Mouse (Mus musculus) left cerebral cortex, postnatal 10 days (tissue): Measurements from ENCODE around the gene Myadml2. TPM values are rescaled to one million over a fixed set of nuclear protein-coding genes. Genes with fewer than 3 reads are reported as not detected.
A peak's percentile ranks its signal among the peaks of the same experiment; 100 is the strongest.

Source experiments
- DNase-seq, 2 experiments: peaks; one replicate each; pipeline ENCODE4 v3.0.0; 2021 to 2022; ENCODE audit warnings: low spot score in 2 of 2, mixed read lengths in 1 of 2; ENCODE audit errors: extremely low spot score in 1 of 2
- intact Hi-C: fragments of 180-260 bp; cut with DNase I; formaldehyde crosslinking; loops from one replicate; pipeline ENCODE4 v1.15.1; 2025
- total RNA-seq, 2 experiments: library from RNA; stranded (reverse); gene quantifications; 2 replicates each; pipeline ENCODE4 v1.2.3; 2021

The Myadml2 gene
- total RNA-seq, 2 experiments from 2014 or later, result 3.1 to 3.5 TPM

GRCm38 (mm10) chr11:120632559-120633519 is 15.1 kb downstream of the Myadml2 start:
- intact Hi-C loops, result no loop called here
- peak in 1 of 2 experiments; percentile 84 for DNase-seq

GRCm38 (mm10) chr11:120631726-120632448 is 16.1 kb downstream of the Myadml2 start:
- intact Hi-C loops, result no loop called here
- no peak for DNase-seq

GRCm38 (mm10) chr11:120630881-120631725 is 16.9 kb downstream of the Myadml2 start:
- DNase-seq, result no peak
- intact Hi-C loops, result no loop called here

GRCm38 (mm10) chr11:120630401-120630871 is 17.5 kb downstream of the Myadml2 start:
- peak in 1 of 2 experiments; percentile 78 for DNase-seq
- intact Hi-C loops, result no loop called here

- intact Hi-C loops, result no loop called here
- DNase-seq, result peak in 1 of 2 experiments; percentile 73
Measured at GRCm38 (mm10) chr11:120629911-120630310, 18.0 kb downstream of the Myadml2 start.

- peak in 1 of 2 experiments; percentile 52 for DNase-seq
- intact Hi-C loops, result no loop called here
Measured at GRCm38 (mm10) chr11:120629341-120629730, 18.6 kb downstream of the Myadml2 start.

GRCm38 (mm10) chr11:120628601-120629340 is 19.2 kb downstream of the Myadml2 start:
- DNase-seq, result no peak
- intact Hi-C loops, result no loop called here

GRCm38 (mm10) chr11:120627468-120628300 is 20.3 kb downstream of the Myadml2 start:
- DNase-seq, result no peak
- intact Hi-C loops, result no loop called here

GRCm38 (mm10) chr11:120626785-120627467 is 21.0 kb downstream of the Myadml2 start:
- peak in 1 of 2 experiments; percentile 17 for DNase-seq
- intact Hi-C loops, result no loop called here

- no peak for DNase-seq
- intact Hi-C loops, result loop anchor here (2.0 kb wide), 1 partner anchor 152 kb away; no protein-coding TSS in a partner anchor
Measured at GRCm38 (mm10) chr11:120625152-120625775, 22.7 kb downstream of the Myadml2 start, which contains the start of gene Sirt7. Gene Sirt7 (minus strand): TSS chr11:120625240.

- DNase-seq, result peak; percentile 76 to 93
- intact Hi-C loops, result loop anchor here (2.0 kb wide), 1 partner anchor 152 kb away; no protein-coding TSS in a partner anchor
Measured at GRCm38 (mm10) chr11:120624680-120625111, 23.3 kb downstream of the Myadml2 start.

- DNase-seq, result peak; percentile 44 to 83
- intact Hi-C loops, result loop anchor here (2.0 kb wide), 1 partner anchor 153 kb away; no protein-coding TSS in a partner anchor
Measured at GRCm38 (mm10) chr11:120623961-120624679, 23.8 kb downstream of the Myadml2 start.

GRCm38 (mm10) chr11:120622805-120623204 is 25.2 kb downstream of the Myadml2 start:
- peak in 1 of 2 experiments; percentile 8 for DNase-seq
- intact Hi-C loops, result no loop called here

- intact Hi-C loops, result no loop called here
- DNase-seq, result no peak
Measured at GRCm38 (mm10) chr11:120620195-120620594, 27.8 kb downstream of the Myadml2 start.
